Mouse (Mus musculus) right cerebral cortex, adult 18-20 months (tissue): ENCODE measurements around the gene Csf2rb2.

Source experiments
- DNase-seq: peaks from one replicate; pipeline ENCODE4 v3.0.0; 2022; ENCODE audit warnings: mixed read lengths

Csf2rb2 gene

DNA sequence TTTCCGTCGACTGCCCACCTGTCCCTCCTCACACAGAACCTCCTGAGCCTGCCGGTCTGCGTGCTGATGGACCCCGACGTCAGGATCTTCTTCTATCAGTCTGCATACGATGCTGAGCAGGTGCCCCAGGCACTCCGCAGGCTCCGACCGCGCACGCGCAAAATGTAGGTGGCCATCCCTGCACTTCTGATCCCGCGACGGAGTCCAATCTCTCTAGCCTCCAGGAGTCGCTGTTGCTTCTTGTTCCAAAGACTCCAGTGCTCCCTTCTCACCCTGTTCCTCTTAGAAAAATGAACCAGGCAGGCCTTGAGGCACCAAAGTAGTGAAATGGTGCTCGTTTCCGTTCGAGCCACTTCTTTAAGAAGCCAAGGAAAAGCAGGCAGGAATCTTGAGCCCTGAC lies 50.8 kb downstream of the Csf2rb2 start:
- peak; percentile 42 for DNase-seq

DNA sequence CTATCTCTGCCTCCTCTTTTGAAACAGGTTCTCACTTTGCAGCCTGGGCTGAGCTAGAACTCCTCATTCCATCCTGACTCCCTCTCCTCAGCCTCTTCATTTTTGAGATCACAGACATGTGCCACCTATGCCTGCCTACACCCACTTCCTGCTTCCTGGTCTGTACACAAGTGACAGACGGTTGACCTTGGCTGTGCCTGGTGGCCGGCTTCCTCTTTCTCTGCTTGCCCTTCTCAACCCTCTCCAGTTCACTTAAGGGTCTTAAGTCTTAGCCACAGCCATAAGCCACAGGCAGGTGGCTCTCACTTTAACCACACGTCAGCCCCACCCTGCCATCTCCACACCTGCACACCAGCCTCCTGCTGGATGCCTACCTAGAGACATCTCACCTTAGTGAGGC lies 57.1 kb downstream of the Csf2rb2 start:
- DNase-seq = no peak

DNA sequence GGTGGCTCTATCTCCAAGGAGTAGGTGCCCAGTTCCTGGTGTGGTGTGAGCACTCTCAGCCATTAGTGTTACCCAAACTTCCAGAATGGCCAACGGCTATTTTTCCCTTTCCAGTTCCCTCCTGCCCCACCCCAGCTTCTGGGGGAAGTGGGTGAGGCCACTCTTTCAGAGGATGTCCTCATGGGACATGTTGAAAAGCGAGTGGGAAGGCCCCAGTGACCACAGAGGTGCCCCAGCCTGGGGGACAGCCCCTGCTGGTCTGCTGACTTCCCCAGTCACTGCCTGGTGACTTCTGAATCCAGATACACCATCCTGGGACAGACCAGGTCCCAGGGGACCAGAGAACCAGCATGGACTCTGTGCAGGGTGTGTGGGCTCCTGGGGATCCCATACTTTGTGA lies 57.9 kb downstream of the Csf2rb2 start:
- DNase-seq = no peak

DNA sequence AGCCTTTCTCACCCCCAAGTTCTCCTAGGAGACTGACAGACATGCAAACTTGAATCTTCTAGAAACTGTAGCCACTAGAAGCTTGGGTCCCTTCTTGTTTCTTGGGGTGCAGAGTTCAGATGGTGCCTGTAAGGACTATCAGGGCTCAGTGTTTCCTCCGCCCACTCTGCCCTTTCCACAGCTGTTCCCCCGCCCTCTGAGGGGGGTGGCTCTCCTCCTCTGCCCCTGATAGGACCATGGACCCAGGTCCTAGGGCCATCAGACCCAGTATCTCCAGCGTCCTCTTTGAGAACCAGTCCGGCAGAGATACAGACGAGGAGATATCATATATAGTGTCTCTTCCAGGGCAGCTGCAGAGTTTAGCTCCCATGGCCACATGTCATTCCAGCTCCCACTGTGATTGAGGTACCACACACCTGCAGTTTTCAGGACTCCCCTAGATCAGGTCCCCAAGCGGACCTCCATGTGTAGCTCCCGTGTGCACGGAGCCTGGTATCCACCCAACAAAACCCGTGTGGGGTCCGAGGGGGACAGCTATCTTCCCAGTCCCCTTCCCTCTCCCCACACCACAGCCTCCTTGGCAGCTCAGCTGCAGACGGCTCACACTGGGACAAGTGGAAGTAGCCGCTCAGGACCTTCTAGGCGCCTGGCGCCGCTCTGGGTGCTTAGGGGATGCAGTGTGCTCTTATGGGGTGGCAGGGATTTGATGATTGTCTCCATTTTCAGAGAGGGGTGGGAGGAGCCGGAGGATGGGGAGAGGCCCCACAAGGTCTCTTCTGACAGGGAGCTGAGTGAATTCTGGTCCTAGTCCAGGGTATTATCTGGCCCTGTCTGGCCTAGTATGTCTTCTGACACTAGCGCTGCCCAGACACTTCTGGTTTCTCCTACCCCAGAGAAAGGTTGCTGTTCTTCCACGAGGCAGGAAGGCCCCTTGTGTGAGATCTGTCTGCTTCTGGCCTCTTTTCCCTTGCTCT lies 59.1 kb downstream of the Csf2rb2 start:
- DNase-seq = no peak

DNA sequence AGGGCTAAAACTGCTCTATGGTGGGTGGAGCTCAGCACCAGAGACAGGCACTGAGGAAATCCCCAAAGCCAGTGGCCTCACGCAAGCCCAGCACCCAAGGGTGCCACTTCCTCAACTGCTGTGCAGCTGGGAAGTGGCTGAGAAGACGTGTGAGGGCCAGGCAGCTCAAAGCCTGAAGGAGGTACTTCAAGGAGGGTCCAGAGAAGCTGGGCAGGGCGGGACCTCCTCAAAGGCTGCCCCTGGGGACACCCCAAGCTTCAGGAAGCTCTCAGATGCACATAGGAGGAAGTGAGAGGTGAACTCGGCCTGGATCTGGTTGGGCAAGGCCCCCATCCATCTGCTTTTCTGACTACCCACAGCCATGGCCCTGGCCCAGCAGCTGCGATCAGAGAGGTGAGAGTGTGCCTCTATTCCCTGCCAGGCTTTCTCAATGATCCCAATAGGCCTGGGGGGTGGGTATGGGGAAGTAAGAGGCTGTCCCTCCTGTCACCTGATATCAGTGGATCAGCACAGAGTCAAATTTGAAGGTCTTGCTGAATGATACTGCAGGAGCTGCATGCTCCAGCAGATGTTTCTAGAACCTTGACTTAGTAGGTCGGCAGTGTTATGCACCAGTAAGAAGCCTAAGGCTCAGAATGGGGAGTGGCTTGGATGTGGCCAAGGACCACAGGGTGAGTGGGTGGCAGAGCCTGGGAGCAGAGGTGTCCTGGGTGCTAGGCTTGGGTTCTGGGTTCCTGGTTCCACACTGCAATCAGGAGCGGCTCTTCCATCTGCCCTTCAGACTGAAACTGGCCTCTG lies 60.6 kb downstream of the Csf2rb2 start, which contains the start of gene Ncf4:
Ncf4 (plus strand) TSS at position 107 of the 798 bp plus-strand sequence.
- no peak for DNase-seq

DNA sequence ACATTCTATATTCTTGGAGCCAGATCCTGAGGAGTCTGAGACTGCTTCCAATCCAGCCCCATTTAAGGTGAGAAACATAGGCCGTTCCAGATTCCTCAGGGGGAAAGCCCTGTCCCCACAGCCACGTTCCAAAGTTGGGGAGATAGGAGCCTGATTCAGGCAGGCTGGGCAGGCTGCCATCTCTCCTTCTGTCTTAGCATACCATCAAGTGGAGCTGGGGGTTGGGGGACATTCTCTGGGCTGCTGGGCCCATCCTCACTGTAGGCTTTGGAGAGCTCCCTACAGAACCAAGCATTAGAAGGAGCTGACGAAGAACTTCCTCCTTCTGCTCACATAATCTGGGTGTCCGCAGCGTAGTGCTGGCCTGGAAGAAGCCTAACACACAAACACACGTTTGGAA lies 61.7 kb downstream of the Csf2rb2 start:
- DNase-seq = peak; percentile 15

DNA sequence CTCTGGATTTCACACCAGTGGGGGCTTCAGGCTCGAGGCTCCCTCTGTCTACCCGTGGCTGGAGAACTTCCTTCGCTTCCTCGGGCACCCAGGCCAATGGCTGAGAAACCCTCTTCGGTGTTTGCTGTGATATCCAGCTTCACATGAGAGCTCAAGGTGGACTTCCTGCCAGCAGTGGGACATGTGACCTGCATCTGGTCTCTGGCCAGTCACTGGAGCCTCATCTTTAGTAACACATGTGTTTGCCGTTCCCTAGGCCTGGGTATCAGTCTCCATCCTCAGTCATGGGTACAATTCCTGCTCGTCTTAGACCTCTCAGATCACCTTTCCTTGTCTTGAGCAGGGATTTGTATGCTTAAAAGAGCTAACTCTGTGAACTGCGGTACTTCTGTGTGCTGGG lies 62.5 kb downstream of the Csf2rb2 start:
- no peak for DNase-seq

DNA sequence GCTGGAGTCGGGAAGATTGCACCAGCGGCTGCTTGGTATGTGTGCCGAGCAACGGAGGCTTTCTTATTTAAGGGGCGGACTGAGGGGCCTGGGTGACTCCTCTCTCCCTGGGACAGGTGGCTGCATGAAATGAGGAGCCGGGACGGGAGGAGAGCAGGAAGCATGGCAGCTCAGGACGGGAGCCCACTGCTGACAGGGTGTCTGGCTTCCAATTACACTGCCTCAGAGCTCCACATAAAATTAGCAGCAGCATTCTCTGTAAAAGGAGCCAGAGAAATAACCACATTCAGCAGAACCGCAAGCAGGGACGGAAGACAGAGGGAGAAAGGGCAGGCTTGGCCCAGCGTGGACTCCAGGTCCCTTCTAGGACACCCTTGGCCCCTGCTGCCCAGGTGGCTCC lies 64.2 kb downstream of the Csf2rb2 start:
- no peak for DNase-seq

DNA sequence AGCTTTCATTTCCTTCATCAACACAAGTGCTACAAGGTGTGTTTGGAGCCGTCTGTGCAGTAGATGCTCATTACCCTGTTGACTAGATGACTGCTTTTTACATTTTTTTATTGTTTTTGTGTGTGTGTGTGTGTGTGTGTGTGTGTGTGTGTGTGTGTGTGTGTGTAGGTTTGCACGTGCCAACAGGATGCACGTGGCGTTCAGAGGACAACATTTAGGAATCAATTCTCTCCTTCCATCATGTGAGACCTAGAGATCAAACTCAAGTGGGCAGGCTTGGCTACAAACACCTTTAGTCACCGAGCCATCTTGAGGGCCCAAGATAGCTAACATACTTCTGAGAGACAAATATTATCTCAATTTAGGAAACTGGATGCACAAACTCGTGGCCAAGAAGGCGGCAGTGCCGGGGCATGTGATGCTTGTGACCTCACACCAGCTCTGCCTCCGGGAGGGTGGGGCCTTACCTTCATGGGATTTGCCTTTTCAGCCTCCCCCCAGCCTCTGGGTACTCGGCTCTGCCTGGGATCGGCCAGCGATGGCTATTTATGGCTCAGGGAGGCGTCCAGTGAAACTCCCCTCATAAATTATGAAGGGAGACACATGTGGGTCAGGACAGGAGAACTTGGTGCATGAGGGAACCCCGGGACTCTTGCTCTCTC lies 65.4 kb downstream of the Csf2rb2 start:
- DNase-seq = no peak

DNA sequence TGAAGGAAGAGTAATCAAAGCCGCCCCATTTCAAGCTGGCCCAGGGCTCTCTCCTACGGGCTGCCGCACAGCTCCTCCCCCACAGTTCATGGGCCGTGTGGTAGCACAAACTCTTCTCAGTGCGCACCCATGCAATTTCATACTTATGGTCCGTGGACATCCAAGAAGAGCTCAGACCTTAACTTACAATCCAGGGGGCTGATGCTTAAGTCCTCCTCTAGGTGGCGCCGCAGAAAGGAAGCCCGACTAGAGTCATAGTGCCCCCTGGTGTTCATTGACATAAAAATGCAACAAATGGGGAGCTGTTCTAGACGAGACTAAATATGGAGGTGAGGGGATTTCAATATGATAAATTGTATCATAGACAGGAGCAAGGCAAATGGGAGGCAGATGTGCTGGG lies 66.1 kb downstream of the Csf2rb2 start:
- DNase-seq = peak; percentile 44

DNA sequence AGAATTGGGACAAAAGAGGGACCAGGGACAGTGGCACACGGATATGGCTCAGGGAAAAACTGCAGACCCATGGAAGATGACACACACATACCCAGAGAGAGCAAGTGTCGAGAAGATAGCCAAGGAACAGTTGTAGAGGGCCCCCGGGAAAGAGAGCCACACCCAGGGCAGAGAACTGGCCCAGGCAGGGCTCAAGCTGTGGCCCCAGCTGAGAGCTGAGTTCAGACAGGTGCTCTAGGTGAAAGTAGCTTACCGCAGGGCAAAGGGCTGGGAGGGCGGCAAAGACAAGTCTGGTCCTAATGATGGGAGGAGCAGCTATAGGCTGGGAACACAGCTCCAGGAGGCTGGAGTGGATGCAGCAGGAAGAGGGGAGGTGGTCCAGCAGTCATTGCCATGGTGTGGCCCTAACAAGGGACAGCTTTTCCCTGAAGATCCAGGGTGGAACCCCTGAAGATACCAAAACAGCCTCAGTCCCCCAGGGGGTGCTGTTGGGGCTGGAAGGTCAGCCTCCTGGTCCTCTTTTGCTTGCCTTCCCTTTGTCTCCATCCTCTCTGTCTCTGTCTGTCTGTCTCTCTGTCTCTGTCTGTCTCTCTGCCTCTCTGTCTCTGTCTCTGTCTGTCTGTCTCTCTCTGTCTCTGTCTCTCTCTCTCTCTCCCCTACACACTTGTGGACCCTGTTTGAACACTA lies 70.6 kb downstream of the Csf2rb2 start:
- no peak for DNase-seq
